10 mouse cellular contexts compared by ENCODE assay signal in genomic region chr3:96953489-96954233, GRCm38 (mm10). TPM values are rescaled to one million over a fixed set of nuclear protein-coding genes. Genes with fewer than 3 reads are reported as not detected.
A peak's percentile ranks its signal among the peaks of the same experiment; 100 is the strongest.
DNase-seq lines count a peak whose midpoint lies in the region; ATAC-seq and TF ChIP-seq lines count a peak whose summit lies in the region.
"Had no signal": no experiment of that assay in that cellular context is flagged by ENCODE, and none has a peak within 500 bp of the region (broad histone marks: within the 10 kb centered on the region; RNA-seq: fewer than 3 reads in every experiment).

No protein-coding gene starts in this region.

- TF ChIP-seq CTCF in forebrain, postnatal 0 days (IDR thresholded peaks at IDR 0.05; ENCODE audit: low read depth), result no peak

- no peak overlapping the region for H3K4me3 ChIP-seq in hindbrain, embryonic 15.5 days
- no peak overlapping the region for H3K4me3 ChIP-seq in hindbrain, embryonic 13.5 days
- peak overlapping the region; percentile 7; the same call in 1 of the 2 replicates for H3K4me3 ChIP-seq in heart, embryonic 12.5 days
- H3K4me3 ChIP-seq in limb, embryonic 10.5 days, result no peak overlapping the region
- no peak overlapping the region for H3K4me3 ChIP-seq in forebrain, postnatal 0 days (ENCODE audit: low read depth, low read length)

- no peak for ATAC-seq in hindbrain, embryonic 15.5 days (ENCODE audit: low FRiP score, low read depth)
- no peak for ATAC-seq in hindbrain, embryonic 13.5 days (ENCODE audit: low FRiP score)
- ATAC-seq in heart, embryonic 12.5 days (ENCODE audit: insufficient number of reproducible peaks, low FRiP score), result peak; percentile 85
- ATAC-seq in forebrain, postnatal 0 days, result no peak; the same call in 1 of the 2 replicates
- ATAC-seq: CD4-positive, CD25-positive, alpha-beta regulatory T cell, adult 4 months had no signal

- no peak for DNase-seq in limb, embryonic 10.5 days (ENCODE audit: low spot score)
- DNase-seq in skeletal muscle tissue, adult 2 months (ENCODE audit: low read depth, low spot score), result peak; percentile 3
- DNase-seq in testis, postnatal 10 days (ENCODE audit: low spot score), result no peak
- DNase-seq in forebrain, postnatal 0 days, result no peak
- no peak for DNase-seq in frontal cortex, adult 2 months (ENCODE audit: extremely low spot score in 1 of 2, low spot score in 1 of 2)

- WGBS in hindbrain, embryonic 15.5 days, result 44% methylated on average over 14 of the region's 14 CpGs
- 58% methylated on average over 14 of the region's 14 CpGs for WGBS in hindbrain, embryonic 13.5 days
- 27% methylated on average over 14 of the region's 14 CpGs for WGBS in heart, embryonic 12.5 days
- WGBS in limb, embryonic 10.5 days, result 63% methylated on average over 14 of the region's 14 CpGs
- WGBS in forebrain, postnatal 0 days, result 55% methylated on average over 14 of the region's 14 CpGs

- no peak overlapping the region for H3K27ac ChIP-seq in hindbrain, embryonic 15.5 days (replicated peaks)
- H3K27ac ChIP-seq in hindbrain, embryonic 13.5 days, result no peak overlapping the region
- H3K27ac ChIP-seq in heart, embryonic 12.5 days (ENCODE audit: poor library complexity, severe bottlenecking), result peak overlapping the region; percentile 63
- peak overlapping the region; percentile 31; the same call in 1 of the 2 replicates for H3K27ac ChIP-seq in limb, embryonic 10.5 days
- no peak overlapping the region for H3K27ac ChIP-seq in forebrain, postnatal 0 days (ENCODE audit: low read depth, low read length)

- no peaks in the 10 kb centered on the region for H3K27me3 ChIP-seq in hindbrain, embryonic 15.5 days
- no peaks in the 10 kb centered on the region for H3K27me3 ChIP-seq in hindbrain, embryonic 13.5 days
- H3K27me3 ChIP-seq in heart, embryonic 12.5 days (replicated peaks), result no peaks in the 10 kb centered on the region
- no peaks in the 10 kb centered on the region for H3K27me3 ChIP-seq in limb, embryonic 10.5 days (ENCODE audit: low read depth, poor library complexity, severe bottlenecking)
- H3K27me3 ChIP-seq in forebrain, postnatal 0 days (ENCODE audit: insufficient read depth, low read length), result no peaks in the 10 kb centered on the region

- H3K4me2 ChIP-seq in hindbrain, embryonic 15.5 days, result peak overlapping the region; percentile 7; the same call in 1 of the 2 replicates
- H3K4me2 ChIP-seq in hindbrain, embryonic 13.5 days, result no peak overlapping the region
- H3K4me2 ChIP-seq in heart, embryonic 12.5 days, result peak overlapping the region; percentile 47
- H3K4me2 ChIP-seq in forebrain, postnatal 0 days (ENCODE audit: low read depth), result no peak overlapping the region

- no peak overlapping the region for H3K9ac ChIP-seq in hindbrain, embryonic 15.5 days
- no peak overlapping the region for H3K9ac ChIP-seq in hindbrain, embryonic 13.5 days
- H3K9ac ChIP-seq in heart, embryonic 12.5 days, result no peak overlapping the region
- no peak overlapping the region for H3K9ac ChIP-seq in forebrain, postnatal 0 days

- H3K9me3 ChIP-seq in hindbrain, embryonic 15.5 days, result no peaks in the 10 kb centered on the region
- H3K9me3 ChIP-seq in hindbrain, embryonic 13.5 days, result no peaks in the 10 kb centered on the region
- no peaks in the 10 kb centered on the region for H3K9me3 ChIP-seq in heart, embryonic 12.5 days (replicated peaks)
- no peaks in the 10 kb centered on the region for H3K9me3 ChIP-seq in limb, embryonic 10.5 days (replicated peaks)
- no peaks in the 10 kb centered on the region for H3K9me3 ChIP-seq in forebrain, postnatal 0 days (ENCODE audit: low read length)

- no peaks in the 10 kb centered on the region for H3K36me3 ChIP-seq in hindbrain, embryonic 15.5 days
- no peaks in the 10 kb centered on the region for H3K36me3 ChIP-seq in hindbrain, embryonic 13.5 days
- H3K36me3 ChIP-seq in heart, embryonic 12.5 days, result no peaks in the 10 kb centered on the region
- H3K36me3 ChIP-seq in limb, embryonic 10.5 days, result no peaks in the 10 kb centered on the region
- no peaks in the 10 kb centered on the region for H3K36me3 ChIP-seq in forebrain, postnatal 0 days (ENCODE audit: insufficient read depth)

- no peaks in the 10 kb centered on the region for H3K4me1 ChIP-seq in hindbrain, embryonic 15.5 days (replicated peaks)
- H3K4me1 ChIP-seq in hindbrain, embryonic 13.5 days (replicated peaks), result no peaks in the 10 kb centered on the region
- peaks cover 17% of the 10 kb centered on the region for H3K4me1 ChIP-seq in heart, embryonic 12.5 days (replicated peaks)
- H3K4me1 ChIP-seq in limb, embryonic 10.5 days, result peaks cover 7% of the 10 kb centered on the region
- no peaks in the 10 kb centered on the region for H3K4me1 ChIP-seq in forebrain, postnatal 0 days (ENCODE audit: insufficient read depth)

RNA-seq across cellular contexts. Expression of gene Gja8, which starts 27.8 kb away (rescaled TPM):
- 0.03 TPM in 1 of 2 replicates, not detected in the other for polyA plus RNA-seq in hindbrain, embryonic 15.5 days (2015; fragmentation: Nextera tagmentation; extraction: Ambion mirVana)
- polyA plus RNA-seq in hindbrain, embryonic 13.5 days (2015; fragmentation: Nextera tagmentation; extraction: Ambion mirVana), result 0.04 TPM in 2 replicates
- polyA plus RNA-seq in heart, embryonic 12.5 days (2016; fragmentation: Nextera tagmentation; extraction: Ambion mirVana), result not detected in 2 replicates
- polyA plus RNA-seq in limb, embryonic 10.5 days (2016; fragmentation: Nextera tagmentation; extraction: Ambion mirVana), result 0.03 TPM in 1 of 2 replicates, not detected in the other
- total RNA-seq in forebrain, postnatal 0 days (2014; rRNA removed), result not detected in 2 replicates
- polyA plus RNA-seq in forebrain, postnatal 0 days (2015; fragmentation: Nextera tagmentation; extraction: Ambion mirVana), result 0.02 and 0.04 TPM in 2 replicates
- not detected in 2 replicates for polyA plus RNA-seq in frontal cortex, adult 2 months (2012; rRNA removed)
- polyA plus RNA-seq: CD4-positive, CD25-positive, alpha-beta regulatory T cell, adult 4 months; limb, embryonic 14.5 days had no signal

RNA-seq across cellular contexts. Expression of gene Gpr89, which starts 48.5 kb away (rescaled TPM):
- 38.5 and 41.6 TPM in 2 replicates for polyA plus RNA-seq in hindbrain, embryonic 15.5 days (2015; fragmentation: Nextera tagmentation; extraction: Ambion mirVana)
- polyA plus RNA-seq in hindbrain, embryonic 13.5 days (2015; fragmentation: Nextera tagmentation; extraction: Ambion mirVana), result 38.3 and 40.7 TPM in 2 replicates
- polyA plus RNA-seq in heart, embryonic 12.5 days (2016; fragmentation: Nextera tagmentation; extraction: Ambion mirVana), result 27.6 and 32.3 TPM in 2 replicates
- polyA plus RNA-seq in limb, embryonic 10.5 days (2016; fragmentation: Nextera tagmentation; extraction: Ambion mirVana), result 35.9 and 36.5 TPM in 2 replicates
- total RNA-seq in forebrain, postnatal 0 days (2014; rRNA removed), result 17.8 and 24.1 TPM in 2 replicates
- 23.0 and 34.8 TPM in 2 replicates for polyA plus RNA-seq in forebrain, postnatal 0 days (2015; fragmentation: Nextera tagmentation; extraction: Ambion mirVana)
- 17.7 and 19.3 TPM in 2 replicates for polyA plus RNA-seq in frontal cortex, adult 2 months (2012; rRNA removed)

RNA-seq across cellular contexts. Expression of gene Gja5, which starts 49.2 kb away (rescaled TPM):
- polyA plus RNA-seq in hindbrain, embryonic 15.5 days (2015; fragmentation: Nextera tagmentation; extraction: Ambion mirVana), result 3.1 and 3.3 TPM in 2 replicates
- 3.7 and 4.8 TPM in 2 replicates for polyA plus RNA-seq in hindbrain, embryonic 13.5 days (2015; fragmentation: Nextera tagmentation; extraction: Ambion mirVana)
- 150 and 151 TPM in 2 replicates for polyA plus RNA-seq in heart, embryonic 12.5 days (2016; fragmentation: Nextera tagmentation; extraction: Ambion mirVana)
- polyA plus RNA-seq in limb, embryonic 10.5 days (2016; fragmentation: Nextera tagmentation; extraction: Ambion mirVana), result 11.3 and 14.0 TPM in 2 replicates
- total RNA-seq in forebrain, postnatal 0 days (2014; rRNA removed), result 1.2 and 1.5 TPM in 2 replicates
- 0.93 and 1.3 TPM in 2 replicates for polyA plus RNA-seq in forebrain, postnatal 0 days (2015; fragmentation: Nextera tagmentation; extraction: Ambion mirVana)
- polyA plus RNA-seq in frontal cortex, adult 2 months (2012; rRNA removed), result 0.55 and 0.62 TPM in 2 replicates
- polyA plus RNA-seq: CD4-positive, CD25-positive, alpha-beta regulatory T cell, adult 4 months had no signal

Comparison
In these comparisons a context has a peak if more than half of its experiments do, and no peak if none do; other contexts are left out.
1. H3K4me2 ChIP-seq: peak in hindbrain, embryonic 15.5 days (single experiment) and heart, embryonic 12.5 days (single experiment); none in hindbrain, embryonic 13.5 days (single experiment) and forebrain, postnatal 0 days (single experiment).
2. H3K27ac ChIP-seq: peak in heart, embryonic 12.5 days (single experiment) and limb, embryonic 10.5 days (single experiment); none in hindbrain, embryonic 15.5 days (single experiment), hindbrain, embryonic 13.5 days (single experiment) and forebrain, postnatal 0 days (single experiment).
3. RNA of gene Gja5, which starts 49.2 kb away (polyA plus RNA-seq): 150 to 151 TPM in heart, embryonic 12.5 days; 11.3 to 14.0 TPM in limb, embryonic 10.5 days, 3.7 to 4.8 TPM in hindbrain, embryonic 13.5 days, 3.1 to 3.3 TPM in hindbrain, embryonic 15.5 days, 0.93 to 1.3 TPM in forebrain, postnatal 0 days and 0.55 to 0.62 TPM in frontal cortex, adult 2 months; every median in the first group is over 10 times any median in the second.